Mouse (Mus musculus): Measurements from ENCODE around the gene Rusc2. TPM values are rescaled to one million over a fixed set of nuclear protein-coding genes. Genes with fewer than 3 reads are reported as not detected.

Rusc2 gene
- total RNA-seq, 2 experiments from 2014 or later: 42.9 to 61.4 TPM

GRCm38 (mm10) chr4:43383246-43384082 is 1.7 kb downstream of the Rusc2 start:
- intact Hi-C loops (cut with DNase I): loop anchor here (1.0 to 2.0 kb wide), 2 partner anchors 9 to 23 kb away; no protein-coding TSS in a partner anchor
- no peak for DNase-seq

GRCm38 (mm10) chr4:43384083-43384460 is 2.3 kb downstream of the Rusc2 start:
- intact Hi-C loops (cut with DNase I): loop anchor here (1.0 kb wide), 1 partner anchor 8 kb away; no protein-coding TSS in a partner anchor
- no peak for DNase-seq

- DNase-seq: no peak
- intact Hi-C loops (cut with DNase I): loop anchor here (1.0 kb wide), 1 partner anchor 8 kb away; no protein-coding TSS in a partner anchor
These were observed 2.8 kb downstream of the Rusc2 start for GRCm38 (mm10) chr4:43384541-43384940.

GRCm38 (mm10) chr4:43386932-43387331 is 5.2 kb downstream of the Rusc2 start:
- DNase-seq: no peak
- intact Hi-C loops (cut with DNase I): no loop called here

GRCm38 (mm10) chr4:43389390-43389789 is 7.6 kb downstream of the Rusc2 start:
- DNase-seq: no peak
- intact Hi-C loops (cut with DNase I): no loop called here

GRCm38 (mm10) chr4:43389845-43390440 is 8.2 kb downstream of the Rusc2 start:
- no peak for DNase-seq
- intact Hi-C loops (cut with DNase I): no loop called here

- DNase-seq: no peak
- intact Hi-C loops (cut with DNase I): loop anchor here (1.0 kb wide), 1 partner anchor 7 kb away; no protein-coding TSS in a partner anchor
These were observed 9.8 kb downstream of the Rusc2 start for GRCm38 (mm10) chr4:43391521-43392050.

- peak; percentile 85 to 90 for DNase-seq
- intact Hi-C loops (cut with DNase I): loop anchor here (1.0 kb wide), 1 partner anchor 25 kb away; no protein-coding TSS in a partner anchor
These were observed 12.6 kb downstream of the Rusc2 start for GRCm38 (mm10) chr4:43394345-43394891.

GRCm38 (mm10) chr4:43395147-43395546 is 13.4 kb downstream of the Rusc2 start:
- intact Hi-C loops (cut with DNase I): no loop called here
- DNase-seq: no peak

GRCm38 (mm10) chr4:43395836-43396235 is 14.1 kb downstream of the Rusc2 start:
- intact Hi-C loops (cut with DNase I): no loop called here
- DNase-seq: no peak

GRCm38 (mm10) chr4:43396381-43396780 is 14.6 kb downstream of the Rusc2 start:
- intact Hi-C loops (cut with DNase I): no loop called here
- DNase-seq: no peak

- intact Hi-C loops (cut with DNase I): no loop called here
- DNase-seq: no peak
These were observed 16.2 kb downstream of the Rusc2 start for GRCm38 (mm10) chr4:43398014-43398413.

GRCm38 (mm10) chr4:43398829-43399331 is 17.1 kb downstream of the Rusc2 start:
- peak; percentile 75 to 78 for DNase-seq
- intact Hi-C loops (cut with DNase I): no loop called here

- intact Hi-C loops (cut with DNase I): no loop called here
- DNase-seq: peak; percentile 74 to 79
These were observed 17.8 kb downstream of the Rusc2 start for GRCm38 (mm10) chr4:43399391-43400131.

- DNase-seq: peak; percentile 44 to 54
- intact Hi-C loops (cut with DNase I): no loop called here
These were observed 19.2 kb downstream of the Rusc2 start for GRCm38 (mm10) chr4:43400976-43401375.

GRCm38 (mm10) chr4:43401486-43401885 is 19.7 kb downstream of the Rusc2 start:
- intact Hi-C loops (cut with DNase I): no loop called here
- no peak for DNase-seq

GRCm38 (mm10) chr4:43402212-43402611 is 20.4 kb downstream of the Rusc2 start:
- peak; percentile 60 to 66 for DNase-seq
- intact Hi-C loops (cut with DNase I): no loop called here

- intact Hi-C loops (cut with DNase I): no loop called here
- DNase-seq: no peak
These were observed 22.9 kb downstream of the Rusc2 start for GRCm38 (mm10) chr4:43404697-43405096.

GRCm38 (mm10) chr4:43406162-43406971 is 24.6 kb downstream of the Rusc2 start:
- peak; percentile 89 to 90 for DNase-seq
- intact Hi-C loops (cut with DNase I): loop anchor here (2.0 kb wide), 1 partner anchor 24 kb away; no protein-coding TSS in a partner anchor
